Mouse (Mus musculus) heart, embryonic 14.5 days (tissue): ENCODE results near the gene Vps16. TPM values are rescaled to one million over a fixed set of nuclear protein-coding genes. Genes with fewer than 3 reads are reported as not detected.

Experiments
- ATAC-seq: fragments of 200-750 bp; cut with Nextera tagmentation; 2 replicates; pipeline ENCODE4 v1.8.0; 2017; ENCODE audit warnings: low read depth, moderate TSS enrichment; ENCODE audit not compliant: insufficient number of reproducible peaks, insufficient read depth, low FRiP score
- H3K27ac ChIP-seq, 2 experiments: fragments of 200-500 bp in 1 of 2; fragments of 300-500 bp in 1 of 2; sonication (generic) in 1 of 2; replicated peaks in 1 of 2; 2 replicates each; pipeline ENCODE4 v1.5.1; 2012 to 2014; ENCODE audit warnings: low read depth in 2 of 2, low read length in 2 of 2, control low read depth in 1 of 2, mild to moderate bottlenecking in 1 of 2, mixed read lengths in 1 of 2; ENCODE audit not compliant: control insufficient read depth in 1 of 2, insufficient read depth in 1 of 2
- H3K27me3 ChIP-seq: fragments of 300-500 bp; sonication (generic); 2 replicates; pipeline ENCODE4 v1.6.1; 2014; ENCODE audit warnings: mild to moderate bottlenecking, low read length, control low read depth; ENCODE audit not compliant: control insufficient read depth, insufficient read depth
- H3K36me3 ChIP-seq: fragments of 300-500 bp; sonication (generic); 2 replicates; pipeline ENCODE4 v1.6.1; 2014; ENCODE audit warnings: mild to moderate bottlenecking, control low read depth, low read length, mixed read lengths; ENCODE audit not compliant: control insufficient read depth, insufficient read depth
- H3K4me1 ChIP-seq, 2 experiments: fragments of 200-500 bp in 1 of 2; fragments of 300-500 bp in 1 of 2; sonication (generic) in 1 of 2; 2 replicates each; pipeline ENCODE4 v1.6.1; 2012 to 2014; ENCODE audit warnings: low read length in 2 of 2, control low read depth in 1 of 2, mixed read lengths in 1 of 2; ENCODE audit not compliant: control insufficient read depth in 2 of 2, insufficient read depth in 2 of 2
- H3K4me2 ChIP-seq: fragments of 300-500 bp; sonication (generic); 2 replicates; pipeline ENCODE4 v1.6.1; 2014; ENCODE audit warnings: mild to moderate bottlenecking, low read length
- H3K4me3 ChIP-seq, 2 experiments: fragments of 200-500 bp in 1 of 2; fragments of 300-500 bp in 1 of 2; sonication (generic) in 1 of 2; 2 replicates each; pipeline ENCODE4 v1.5.1; 2012 to 2014; ENCODE audit warnings: low read length in 2 of 2, mild to moderate bottlenecking in 2 of 2, control low read depth in 1 of 2, low read depth in 1 of 2, moderate library complexity in 1 of 2; ENCODE audit not compliant: control insufficient read depth in 1 of 2, insufficient read depth in 1 of 2
- H3K9ac ChIP-seq: fragments of 300-500 bp; sonication (generic); 2 replicates; pipeline ENCODE4 v1.6.1; 2014; ENCODE audit warnings: mild to moderate bottlenecking, low read length
- H3K9me3 ChIP-seq: fragments of 300-500 bp; sonication (generic); 2 replicates; pipeline ENCODE4 v1.6.1; 2016; ENCODE audit warnings: low read length, control low read depth; ENCODE audit not compliant: control insufficient read depth
- WGBS: fragments of 180-500 bp; shearing (Covaris S2); extraction: QIAGEN DNeasy Blood & Tissue Kit; methylation state at CpG from one replicate; pipeline ENCODE4 v1.1.7; 2014; 5-methylcytosine and 5-hydroxymethylcytosine counted together
- polyA plus RNA-seq: library from polyadenylated mRNA; unstranded; fragments of >200 nt; fragmentation: Nextera tagmentation; extraction: Ambion mirVana; gene quantifications from 2 replicates; pipeline ENCODE4 v1.2.1, GENCODE M21; 2014

The Vps16 gene
- polyA plus RNA-seq, 1 experiment from 2014 or later = 43.8 TPM

GRCm38 (mm10) chr2:130461287-130462071, 37.3 kb downstream of the Vps16 start:
- no peak overlapping the region for H3K4me3 ChIP-seq
- ATAC-seq = no peak
- 0 out of 2 replicates have a peak, but pooled peaks cover 3% of the 10 kb centered on the region for H3K36me3 ChIP-seq
- H3K9me3 ChIP-seq = no peaks in the 10 kb centered on the region
- no peaks in the 10 kb centered on the region for H3K27me3 ChIP-seq
- no peak overlapping the region for H3K4me2 ChIP-seq
- 77% methylated on average over 15 of the region's 15 CpGs for WGBS
- H3K4me1 ChIP-seq = peaks cover 0 to 24% of the 10 kb centered on the region in 2 experiments
- H3K27ac ChIP-seq = no peak overlapping the region
- no peak overlapping the region for H3K9ac ChIP-seq

DNA sequence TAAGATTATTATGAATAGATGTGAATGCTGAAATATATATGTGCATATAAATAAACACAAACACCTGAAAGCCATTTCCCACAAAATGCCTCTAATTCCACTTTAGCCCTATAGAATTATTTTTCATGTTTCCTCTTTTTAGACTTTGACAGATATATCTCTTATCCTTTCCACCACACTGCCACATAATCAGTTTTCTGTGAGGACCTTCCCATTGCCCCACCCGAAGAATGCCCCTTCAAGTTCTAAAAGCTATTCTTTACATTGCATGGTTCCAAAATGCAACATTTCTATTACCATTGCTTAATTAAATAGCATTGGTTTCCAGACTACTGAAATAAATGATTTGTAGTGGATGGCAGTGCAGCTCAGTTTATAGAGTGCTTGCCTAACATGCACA, 42.3 kb downstream of the Vps16 start:
- Histone ChIP-seq H3K27ac (no peak overlapping the region), H3K36me3 (0 out of 2 replicates have a peak, but pooled peaks cover 3% of the 10 kb centered on the region), H3K9ac (no peak overlapping the region), H3K27me3 (no peaks in the 10 kb centered on the region), H3K4me3 (no peak overlapping the region), H3K4me2 (no peak overlapping the region), H3K4me1 (peaks cover 0 to 25% of the 10 kb centered on the region in 2 experiments), H3K9me3 (no peaks in the 10 kb centered on the region)
- no peak for ATAC-seq
- WGBS = 74% methylated on average over 1 of the region's 1 CpGs

- WGBS = 68% methylated on average over 4 of the region's 4 CpGs
- no peaks in the 10 kb centered on the region for H3K27me3 ChIP-seq
- H3K36me3 ChIP-seq = no peaks in the 10 kb centered on the region
- ATAC-seq = no peak
- no peaks in the 10 kb centered on the region for H3K9me3 ChIP-seq
- H3K4me3 ChIP-seq = no peak overlapping the region
- H3K4me1 ChIP-seq = peaks cover 4 to 30% of the 10 kb centered on the region in 2 experiments
- no peak overlapping the region for H3K27ac ChIP-seq
- H3K9ac ChIP-seq = no peak overlapping the region
- H3K4me2 ChIP-seq = no peak overlapping the region
Measured at GRCm38 (mm10) chr2:130469366-130469765, 45.2 kb downstream of the Vps16 start.

DNA sequence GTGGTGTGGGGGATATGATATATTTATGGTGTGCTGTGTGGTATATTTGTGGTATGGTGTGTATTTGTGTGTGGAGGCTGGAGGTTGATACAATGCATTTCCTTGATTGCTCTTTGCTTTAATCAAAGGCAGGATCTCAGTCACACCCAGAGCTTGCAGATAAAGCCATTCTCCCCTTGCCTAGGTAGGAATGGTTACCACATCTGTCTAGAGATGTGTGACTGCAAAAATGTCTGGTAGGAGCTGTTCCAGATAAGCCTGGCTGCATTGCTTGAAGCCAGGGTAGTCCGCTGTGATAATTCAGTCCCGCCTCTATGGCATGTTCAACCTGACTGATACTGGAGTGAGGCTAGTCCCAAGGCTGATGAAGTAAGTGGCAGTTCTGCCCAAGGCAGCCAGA, 45.8 kb downstream of the Vps16 start:
- H3K36me3 ChIP-seq = no peaks in the 10 kb centered on the region
- no peak overlapping the region for H3K4me2 ChIP-seq
- H3K4me3 ChIP-seq = no peak overlapping the region
- no peak overlapping the region for H3K27ac ChIP-seq
- H3K4me1 ChIP-seq = peaks cover 4 to 25% of the 10 kb centered on the region in 2 experiments
- WGBS = 19% methylated on average over 2 of the region's 2 CpGs
- no peak overlapping the region for H3K9ac ChIP-seq
- no peaks in the 10 kb centered on the region for H3K9me3 ChIP-seq
- H3K27me3 ChIP-seq = no peaks in the 10 kb centered on the region
- ATAC-seq = no peak

GRCm38 (mm10) chr2:130472908-130473510, 48.9 kb downstream of the Vps16 start:
- Histone ChIP-seq H3K4me3 (no peak overlapping the region), H3K4me2 (no peak overlapping the region), H3K36me3 (no peaks in the 10 kb centered on the region), H3K9ac (no peak overlapping the region), H3K27ac (no peak overlapping the region), H3K4me1 (peaks cover 7 to 27% of the 10 kb centered on the region in 2 experiments), H3K9me3 (no peaks in the 10 kb centered on the region), H3K27me3 (no peaks in the 10 kb centered on the region)
- 65% methylated on average over 8 of the region's 8 CpGs for WGBS
- ATAC-seq = no peak

DNA sequence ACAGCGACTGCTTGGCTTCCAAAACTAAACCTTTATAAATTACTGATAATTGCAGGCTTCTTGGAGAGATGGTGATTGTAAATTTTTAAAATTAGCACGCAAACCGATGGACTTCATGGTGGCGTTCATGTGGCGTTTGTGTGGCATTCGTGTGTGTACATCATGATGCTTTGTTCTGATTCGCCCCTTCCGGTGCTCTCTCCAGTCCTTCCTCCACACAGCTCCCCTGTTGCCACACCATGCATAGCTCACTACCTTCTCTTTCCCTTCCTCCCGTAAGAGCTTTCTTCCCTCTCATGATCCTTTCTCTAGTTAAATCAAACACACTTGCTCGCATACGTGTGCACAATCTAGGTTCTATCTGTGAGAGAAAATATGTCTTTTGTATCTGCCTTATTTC, 51.6 kb downstream of the Vps16 start:
- no peaks in the 10 kb centered on the region for H3K36me3 ChIP-seq
- H3K27ac ChIP-seq = no peak overlapping the region
- H3K4me2 ChIP-seq = no peak overlapping the region
- no peaks in the 10 kb centered on the region for H3K27me3 ChIP-seq
- peaks cover 7 to 14% of the 10 kb centered on the region in 2 experiments for H3K4me1 ChIP-seq
- no peak overlapping the region for H3K4me3 ChIP-seq
- no peak for ATAC-seq
- H3K9ac ChIP-seq = no peak overlapping the region
- 94% methylated on average over 11 of the region's 11 CpGs for WGBS
- H3K9me3 ChIP-seq = no peaks in the 10 kb centered on the region

DNA sequence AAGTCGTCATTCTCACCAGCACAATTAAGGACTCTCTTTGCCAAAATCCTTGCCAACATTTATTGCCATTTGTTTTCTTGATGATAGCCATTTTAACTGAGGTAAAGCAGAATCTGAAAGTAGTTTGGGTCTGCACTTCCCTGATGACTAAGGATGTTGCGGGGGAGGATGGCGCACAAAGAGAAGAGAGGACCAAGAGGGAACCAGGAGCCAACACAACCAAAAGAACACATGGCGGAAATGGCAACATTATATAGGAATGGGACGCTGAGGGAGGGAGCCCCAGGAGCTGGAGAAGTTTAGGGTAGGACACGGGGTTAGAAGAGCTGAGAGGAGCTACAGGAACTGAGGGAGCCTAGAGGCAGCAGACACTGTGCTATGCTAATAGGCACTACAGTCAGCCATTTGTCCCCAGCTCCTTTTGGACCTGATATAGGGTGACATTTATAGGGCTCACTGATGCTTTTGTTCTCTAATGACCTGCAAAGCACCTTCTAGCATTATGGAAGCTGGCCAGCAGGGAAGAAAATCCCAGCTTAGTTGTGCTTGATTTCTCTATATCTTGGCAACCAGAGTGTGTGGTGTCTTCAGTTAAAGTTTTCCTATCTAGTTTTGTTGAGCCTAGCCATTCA, 52.6 kb downstream of the Vps16 start:
- H3K9ac ChIP-seq = no peak overlapping the region
- H3K4me3 ChIP-seq = no peak overlapping the region
- no peak overlapping the region for H3K4me2 ChIP-seq
- peaks cover 7 to 14% of the 10 kb centered on the region in 2 experiments for H3K4me1 ChIP-seq
- WGBS = 70% methylated on average over 6 of the region's 6 CpGs
- no peaks in the 10 kb centered on the region for H3K36me3 ChIP-seq
- H3K9me3 ChIP-seq = no peaks in the 10 kb centered on the region
- H3K27ac ChIP-seq = peak overlapping the region in 1 of 2 experiments; percentile 29; a peak in 2 of 4 replicates
- ATAC-seq = no peak
- no peaks in the 10 kb centered on the region for H3K27me3 ChIP-seq
